Mouse (Mus musculus) neural tube, embryonic 13.5 days (tissue): ENCODE data around the gene Slc9a1. TPM values are rescaled to one million over a fixed set of nuclear protein-coding genes. Genes with fewer than 3 reads are reported as not detected.

ENCODE experiments used
- ATAC-seq: fragments of 200-750 bp; cut with Nextera tagmentation; 2 replicates; pipeline ENCODE4 v1.8.0; 2017; ENCODE audit warnings: low read depth, mild to moderate bottlenecking, moderate TSS enrichment, moderate library complexity
- H3K27ac ChIP-seq: fragments of 300-500 bp; sonication (generic); replicated peaks from 2 replicates; pipeline ENCODE4 v1.5.1; 2015; ENCODE audit warnings: moderate library complexity, mild to moderate bottlenecking, inconsistent platforms
- H3K27me3 ChIP-seq: fragments of 300-500 bp; sonication (generic); 2 replicates; pipeline ENCODE4 v1.6.1; 2015; ENCODE audit warnings: mild to moderate bottlenecking, inconsistent platforms
- H3K36me3 ChIP-seq: fragments of 300-500 bp; sonication (generic); 2 replicates; pipeline ENCODE4 v1.6.1; 2015; ENCODE audit warnings: mild to moderate bottlenecking, inconsistent platforms
- H3K4me1 ChIP-seq: fragments of 300-500 bp; sonication (generic); replicated peaks from 2 replicates; pipeline ENCODE4 v1.6.1; 2015; ENCODE audit warnings: inconsistent platforms
- H3K4me2 ChIP-seq: fragments of 300-500 bp; sonication (generic); 2 replicates; pipeline ENCODE4 v1.6.1; 2015; ENCODE audit warnings: inconsistent platforms, mild to moderate bottlenecking, moderate library complexity
- H3K4me3 ChIP-seq: fragments of 300-500 bp; sonication (generic); 2 replicates; pipeline ENCODE4 v1.5.1; 2015; ENCODE audit warnings: mild to moderate bottlenecking, inconsistent platforms
- H3K9ac ChIP-seq: fragments of 300-500 bp; sonication (generic); 2 replicates; pipeline ENCODE4 v1.6.1; 2015; ENCODE audit warnings: moderate library complexity, mild to moderate bottlenecking, inconsistent platforms
- H3K9me3 ChIP-seq: fragments of 300-500 bp; sonication (generic); 2 replicates; pipeline ENCODE4 v1.6.1; 2016; ENCODE audit warnings: inconsistent platforms
- WGBS: fragments of 180-500 bp; shearing (Covaris S2); methylation state at CpG from one replicate; pipeline ENCODE4 v1.1.7; 2015; 5-methylcytosine and 5-hydroxymethylcytosine counted together
- polyA plus RNA-seq: library from polyadenylated mRNA; unstranded; fragments of >200 nt; fragmentation: Nextera tagmentation; extraction: Ambion mirVana; gene quantifications from 2 replicates; pipeline ENCODE4 v1.2.1, GENCODE M21; 2015

Gene Slc9a1
- polyA plus RNA-seq, result 7.0 and 7.1 TPM in 2 replicates

- H3K36me3 ChIP-seq, result no peaks in the 10 kb centered on the region
- no peaks in the 10 kb centered on the region for H3K9me3 ChIP-seq
- H3K4me2 ChIP-seq, result peak within 1 kb of the TSS; percentile 85
- peak; percentile 96 for ATAC-seq
- peak within 1 kb of the TSS; percentile 84 for H3K4me3 ChIP-seq
- H3K27me3 ChIP-seq, result no peaks in the 10 kb centered on the region
- H3K4me1 ChIP-seq, result peaks cover 46% of the 10 kb centered on the region
- H3K27ac ChIP-seq, result peak within 1 kb of the TSS; percentile 88
- under 1% methylated on average over 35 of the region's 40 CpGs for WGBS
- H3K9ac ChIP-seq, result peak within 1 kb of the TSS; percentile 88
These were observed at the start of gene Slc9a1 for GRCm38 (mm10) chr4:133369553-133370297. TSS of gene Slc9a1 (plus strand) at chr4:133369706.

- H3K27me3 ChIP-seq, result no peaks in the 10 kb centered on the region
These were observed 41.4 kb upstream of the Slc9a1 start for GRCm38 (mm10) chr4:133328129-133328528.

DNA sequence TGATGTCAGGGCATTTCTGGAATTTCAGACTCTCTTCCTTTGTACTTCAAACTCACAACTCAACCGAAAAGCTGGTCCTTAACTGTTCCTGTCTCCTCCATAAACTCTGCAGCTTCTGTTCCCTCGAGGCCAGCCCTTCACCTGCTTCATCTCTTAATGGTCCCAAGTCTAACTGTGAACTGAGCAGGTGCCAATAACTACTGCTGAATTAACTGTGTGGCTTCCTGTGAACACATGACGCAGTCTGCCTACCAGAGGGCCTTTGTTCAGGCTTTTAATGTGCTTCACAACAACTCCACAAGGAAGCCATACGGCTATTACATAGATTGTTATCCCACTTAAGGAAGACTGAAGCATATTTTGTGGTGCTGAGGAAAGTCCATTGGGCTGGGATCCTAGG, 39.2 kb upstream of the Slc9a1 start:
- H3K9me3 ChIP-seq, result no peaks in the 10 kb centered on the region

More at GRCm38 (mm10) chr4:133328129-133328528, 41.4 kb upstream of the Slc9a1 start:
- 87% methylated on average over 7 of the region's 7 CpGs for WGBS
- no peak overlapping the region for H3K9ac ChIP-seq
- H3K9me3 ChIP-seq, result no peaks in the 10 kb centered on the region
- no peak overlapping the region for H3K4me2 ChIP-seq
- 0 out of 2 replicates have a peak, but pooled peaks cover 4% of the 10 kb centered on the region for H3K36me3 ChIP-seq
- no peak overlapping the region for H3K27ac ChIP-seq
- H3K4me1 ChIP-seq, result peaks cover 6% of the 10 kb centered on the region
- H3K4me3 ChIP-seq, result no peak overlapping the region
- no peak for ATAC-seq

DNA sequence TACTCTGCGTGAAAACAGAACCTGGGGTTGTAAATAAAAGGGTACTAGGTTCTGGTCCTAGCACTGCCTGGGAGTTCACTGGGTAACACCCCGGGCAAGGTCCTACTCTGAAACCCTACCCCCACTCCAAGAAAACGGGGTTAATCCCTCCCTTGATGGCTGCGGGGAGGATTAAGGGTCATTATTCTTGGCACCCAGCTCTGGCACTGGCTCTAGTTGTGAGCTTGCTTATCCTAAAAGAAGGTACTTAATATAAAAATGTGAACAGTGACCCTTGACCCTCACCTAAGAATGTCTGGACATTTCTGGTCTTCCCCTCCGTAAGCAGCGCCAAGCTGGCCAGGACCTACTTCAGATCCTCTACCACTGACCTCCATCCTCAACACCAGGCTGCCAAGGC, 36.2 kb upstream of the Slc9a1 start:
- no peak overlapping the region for H3K27ac ChIP-seq
- H3K9me3 ChIP-seq, result no peaks in the 10 kb centered on the region
- H3K27me3 ChIP-seq, result no peaks in the 10 kb centered on the region
- H3K4me3 ChIP-seq, result no peak overlapping the region
- H3K36me3 ChIP-seq, result no peaks in the 10 kb centered on the region
- H3K4me1 ChIP-seq, result peaks cover 19% of the 10 kb centered on the region
- 69% methylated on average over 6 of the region's 6 CpGs for WGBS
- no peak for ATAC-seq
- H3K9ac ChIP-seq, result no peak overlapping the region
- H3K4me2 ChIP-seq, result no peak overlapping the region

More for the DNA sequence above, 39.2 kb upstream of the Slc9a1 start:
- H3K36me3 ChIP-seq, result no peaks in the 10 kb centered on the region
- no peak overlapping the region for H3K27ac ChIP-seq
- no peak overlapping the region for H3K4me2 ChIP-seq
- H3K4me3 ChIP-seq, result no peak overlapping the region
- H3K4me1 ChIP-seq, result peaks cover 6% of the 10 kb centered on the region
- no peak for ATAC-seq
- no peaks in the 10 kb centered on the region for H3K27me3 ChIP-seq
- no peak overlapping the region for H3K9ac ChIP-seq
- 68% methylated on average over 4 of the region's 4 CpGs for WGBS

GRCm38 (mm10) chr4:133337833-133338520, 31.5 kb upstream of the Slc9a1 start:
- H3K27ac ChIP-seq, result 0 out of 2 replicates have a peak overlapping the region, but pooled peaks have one; percentile 23
- H3K4me1 ChIP-seq, result peaks cover 20% of the 10 kb centered on the region
- no peaks in the 10 kb centered on the region for H3K27me3 ChIP-seq
- H3K4me3 ChIP-seq, result peak overlapping the region; percentile 64
- H3K4me2 ChIP-seq, result peak overlapping the region; percentile 78
- no peaks in the 10 kb centered on the region for H3K36me3 ChIP-seq
- no peak for ATAC-seq
- 13% methylated on average over 14 of the region's 14 CpGs for WGBS
- no peaks in the 10 kb centered on the region for H3K9me3 ChIP-seq
- peak overlapping the region; percentile 95 for H3K9ac ChIP-seq

GRCm38 (mm10) chr4:133338521-133339095, 30.9 kb upstream of the Slc9a1 start:
- Histone ChIP-seq H3K4me2 (peak overlapping the region; percentile 78), H3K36me3 (no peaks in the 10 kb centered on the region), H3K9ac (peak overlapping the region; percentile 95), H3K9me3 (no peaks in the 10 kb centered on the region), H3K4me3 (peak overlapping the region; percentile 64), H3K27me3 (no peaks in the 10 kb centered on the region; the same call in 1 of the 2 replicates), H3K27ac (peak overlapping the region; percentile 87), H3K4me1 (peaks cover 20% of the 10 kb centered on the region)
- ATAC-seq, result peak; percentile 48
- WGBS, result under 1% methylated on average over 33 of the region's 39 CpGs

DNA sequence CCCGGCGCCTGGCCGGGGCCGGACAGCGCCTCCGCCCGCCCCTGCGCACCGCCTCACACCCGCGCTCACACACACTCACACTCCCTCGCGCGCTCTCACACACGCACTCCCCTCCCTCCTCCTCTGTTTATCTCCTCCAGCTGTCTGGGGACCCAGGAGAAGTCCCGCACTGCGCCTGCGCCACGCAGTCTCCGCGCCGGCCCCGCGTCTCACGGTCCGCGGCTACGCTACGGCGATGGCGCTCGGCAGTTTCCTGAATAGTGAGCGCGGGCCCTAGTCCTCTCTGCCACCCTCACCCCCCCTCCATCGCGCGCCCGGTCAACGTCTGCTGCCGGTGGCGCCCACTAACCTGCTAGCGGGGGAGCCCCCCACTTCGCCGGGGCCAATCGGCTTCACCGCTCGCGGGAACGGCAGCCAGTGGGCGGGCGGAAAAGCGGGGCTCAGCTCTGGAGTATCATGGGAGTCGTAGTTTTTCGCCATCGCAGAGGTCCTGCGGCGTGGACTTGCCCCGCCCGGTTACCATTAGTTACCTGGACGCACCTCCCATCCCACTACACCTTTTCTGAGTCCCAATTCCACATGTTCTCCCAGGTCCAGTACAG, 30.3 kb upstream of the Slc9a1 start:
- peak; percentile 96 for ATAC-seq
- WGBS, result 1% methylated on average over 59 of the region's 60 CpGs

GRCm38 (mm10) chr4:133340217-133340616, 29.3 kb upstream of the Slc9a1 start:
- 84% methylated on average over 2 of the region's 2 CpGs for whole genome bisulfite sequencing

More for the DNA sequence above, 30.3 kb upstream of the Slc9a1 start:
- Histone ChIP-seq H3K4me1 (peaks cover 20% of the 10 kb centered on the region), H3K9ac (peak overlapping the region; percentile 95), H3K4me2 (peak overlapping the region; percentile 78), H3K36me3 (no peaks in the 10 kb centered on the region), H3K4me3 (peak overlapping the region; percentile 64), H3K27me3 (no peaks in the 10 kb centered on the region; the same call in 1 of the 2 replicates), H3K27ac (peak overlapping the region; percentile 87), H3K9me3 (no peaks in the 10 kb centered on the region)

GRCm38 (mm10) chr4:133344112-133344511, 25.4 kb upstream of the Slc9a1 start:
- Histone ChIP-seq H3K27me3 (no peaks in the 10 kb centered on the region; the same call in 1 of the 2 replicates), H3K4me2 (no peak overlapping the region), H3K9me3 (no peaks in the 10 kb centered on the region), H3K36me3 (no peaks in the 10 kb centered on the region), H3K27ac (no peak overlapping the region), H3K9ac (no peak overlapping the region), H3K4me1 (0 out of 2 replicates have a peak, but pooled peaks cover 5% of the 10 kb centered on the region), H3K4me3 (no peak overlapping the region)
- 10% methylated on average over 4 of the region's 4 CpGs for WGBS
- ATAC-seq, result no peak

More at GRCm38 (mm10) chr4:133340217-133340616, 29.3 kb upstream of the Slc9a1 start:
- Histone ChIP-seq H3K9me3 (no peaks in the 10 kb centered on the region), H3K9ac (no peak overlapping the region), H3K4me2 (no peak overlapping the region), H3K27ac (no peak overlapping the region), H3K27me3 (no peaks in the 10 kb centered on the region; the same call in 1 of the 2 replicates), H3K4me3 (no peak overlapping the region), H3K4me1 (peaks cover 20% of the 10 kb centered on the region), H3K36me3 (no peaks in the 10 kb centered on the region)
- no peak for ATAC-seq

- Histone ChIP-seq H3K4me3 (no peak overlapping the region), H3K9me3 (no peaks in the 10 kb centered on the region), H3K4me1 (no peaks in the 10 kb centered on the region), H3K27ac (no peak overlapping the region), H3K9ac (no peak overlapping the region), H3K27me3 (no peaks in the 10 kb centered on the region; the same call in 1 of the 2 replicates), H3K36me3 (no peaks in the 10 kb centered on the region), H3K4me2 (no peak overlapping the region)
- no peak for ATAC-seq
- WGBS, result 87% methylated on average over 6 of the region's 6 CpGs
These were observed 23.8 kb upstream of the Slc9a1 start for GRCm38 (mm10) chr4:133345702-133346101.

GRCm38 (mm10) chr4:133346577-133346976, 22.9 kb upstream of the Slc9a1 start:
- Histone ChIP-seq H3K4me2 (no peak overlapping the region), H3K36me3 (no peaks in the 10 kb centered on the region), H3K9me3 (no peaks in the 10 kb centered on the region), H3K4me3 (no peak overlapping the region), H3K27ac (no peak overlapping the region), H3K4me1 (no peaks in the 10 kb centered on the region), H3K27me3 (no peaks in the 10 kb centered on the region; the same call in 1 of the 2 replicates), H3K9ac (no peak overlapping the region)
- WGBS, result 86% methylated on average over 4 of the region's 4 CpGs
- ATAC-seq, result no peak
